Mouse (Mus musculus) lung, adult 2 months (tissue): Measurements from ENCODE around the gene Gnptab.

Experiments used
- CTCF ChIP-seq: fragments of 200-500 bp; IDR thresholded peaks from 2 replicates; pipeline ENCODE4 v1.5.1; 2011; ENCODE audit warnings: mild to moderate bottlenecking, low read length, control low read depth; ENCODE audit not compliant: insufficient read depth
- POLR2A ChIP-seq: fragments of 200-500 bp; IDR thresholded peaks from 2 replicates; pipeline ENCODE4 v1.6.1; 2011; ENCODE audit warnings: low read depth, mild to moderate bottlenecking, control low read depth, low read length, borderline replicate concordance; ENCODE audit errors: extremely low read depth

DNA sequence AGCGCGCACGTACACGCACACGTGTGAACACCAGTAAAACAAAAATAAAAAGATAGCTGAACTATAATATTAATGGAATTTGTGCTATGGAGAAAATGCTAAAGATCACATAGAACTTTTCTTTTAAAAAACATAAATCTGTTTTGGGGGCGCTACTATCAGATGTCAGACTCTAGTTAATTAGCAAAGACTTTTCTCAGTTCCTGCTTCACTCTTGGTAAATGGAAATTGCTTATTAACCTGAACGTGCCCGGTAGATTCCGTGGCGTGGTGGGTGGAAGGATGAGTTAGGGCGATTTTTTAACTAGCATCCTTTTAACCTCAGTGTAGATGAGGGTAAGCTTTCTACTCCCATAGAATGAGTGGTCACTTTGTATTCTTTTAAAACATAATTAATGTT lies 6.4 kb downstream of the Gnptab start:
- no peak for TF ChIP-seq CTCF
- TF ChIP-seq POLR2A, result no peak
